Mouse (Mus musculus): ENCODE data around the gene Ccr7. TPM values are rescaled to one million over a fixed set of nuclear protein-coding genes. Genes with fewer than 3 reads are reported as not detected.

Ccr7 gene
- total RNA-seq, 2 experiments from 2014 or later: not detected

- H3K4me3 ChIP-seq: no peak overlapping the region
- peak overlapping the region; percentile 77 for H3K27ac ChIP-seq
- peak in 1 of 2 experiments; percentile 36 for DNase-seq (ENCODE audit: extremely low spot score in 1 of 2, low spot score in 2 of 2)
- TF ChIP-seq CTCF (IDR thresholded peaks at IDR 0.05): peak; percentile 48
- intact Hi-C loops (cut with DNase I): loop anchor here (1.0 to 5.0 kb wide), 3 partner anchors 84 to 197 kb away; partner anchors contain the start of genes Gjd3 and Rara
These were observed 30.8 kb downstream of the Ccr7 start for GRCm38 (mm10) chr11:99123977-99124634.

- H3K27ac ChIP-seq: no peak overlapping the region
- no peak for DNase-seq (ENCODE audit: extremely low spot score in 1 of 2, low spot score in 2 of 2)
- no peak for TF ChIP-seq CTCF (IDR thresholded peaks at IDR 0.05)
- no peak overlapping the region for H3K4me3 ChIP-seq
- intact Hi-C loops (cut with DNase I): loop anchor here (5.0 kb wide), 2 partner anchors 140 to 195 kb away; partner anchors contain the start of genes Gjd3 and Rara
These were observed 32.2 kb downstream of the Ccr7 start for GRCm38 (mm10) chr11:99122703-99123102.

- no peak for TF ChIP-seq CTCF (IDR thresholded peaks at IDR 0.05)
- DNase-seq (ENCODE audit: extremely low spot score in 1 of 2, low spot score in 2 of 2): peak; percentile 47 to 67
- no peak overlapping the region for H3K4me3 ChIP-seq
- intact Hi-C loops (cut with DNase I): loop anchor here (1.0 to 5.0 kb wide), 3 partner anchors 26 to 194 kb away; partner anchors contain the start of genes Gjd3 and Rara
- peak overlapping the region; percentile 86 for H3K27ac ChIP-seq
These were observed 33.7 kb downstream of the Ccr7 start for GRCm38 (mm10) chr11:99121218-99121631.

- Histone ChIP-seq H3K4me3 (no peak overlapping the region), H3K27ac (peak overlapping the region; percentile 86)
- DNase-seq (ENCODE audit: extremely low spot score in 1 of 2, low spot score in 2 of 2): no peak
- intact Hi-C loops (cut with DNase I): loop anchor here (1.0 to 5.0 kb wide), 3 partner anchors 27 to 193 kb away; partner anchors contain the start of genes Gjd3 and Rara
- no peak for TF ChIP-seq CTCF (IDR thresholded peaks at IDR 0.05)
These were observed 34.2 kb downstream of the Ccr7 start for GRCm38 (mm10) chr11:99120524-99121217.

- no peak for TF ChIP-seq CTCF (IDR thresholded peaks at IDR 0.05)
- intact Hi-C loops (cut with DNase I): no loop called here
- DNase-seq (ENCODE audit: extremely low spot score in 1 of 2, low spot score in 2 of 2): no peak
- H3K4me3 ChIP-seq: no peak overlapping the region
- no peak overlapping the region; the same call in 1 of the 2 replicates for H3K27ac ChIP-seq
These were observed 35.9 kb downstream of the Ccr7 start for GRCm38 (mm10) chr11:99118963-99119362.

- no peak for DNase-seq (ENCODE audit: extremely low spot score in 1 of 2, low spot score in 2 of 2)
- intact Hi-C loops (cut with DNase I): no loop called here
- Histone ChIP-seq H3K4me3 (no peak overlapping the region), H3K27ac (no peak overlapping the region)
- peak; percentile 34 for TF ChIP-seq CTCF (IDR thresholded peaks at IDR 0.05)
These were observed 36.5 kb downstream of the Ccr7 start for GRCm38 (mm10) chr11:99118420-99118819.

- intact Hi-C loops (cut with DNase I): no loop called here
- H3K27ac ChIP-seq: no peak overlapping the region
- no peak for DNase-seq (ENCODE audit: extremely low spot score in 1 of 2, low spot score in 2 of 2)
- no peak overlapping the region for H3K4me3 ChIP-seq
- TF ChIP-seq CTCF (IDR thresholded peaks at IDR 0.05): no peak
These were observed 37.0 kb downstream of the Ccr7 start for GRCm38 (mm10) chr11:99117907-99118306.

- DNase-seq (ENCODE audit: extremely low spot score in 1 of 2, low spot score in 2 of 2): no peak
- Histone ChIP-seq H3K27ac (no peak overlapping the region), H3K4me3 (no peak overlapping the region)
- TF ChIP-seq CTCF (IDR thresholded peaks at IDR 0.05): no peak
- intact Hi-C loops (cut with DNase I): no loop called here
These were observed 38.9 kb downstream of the Ccr7 start for GRCm38 (mm10) chr11:99115940-99116339.

- no peak for TF ChIP-seq CTCF (IDR thresholded peaks at IDR 0.05)
- H3K4me3 ChIP-seq: no peak overlapping the region
- H3K27ac ChIP-seq: no peak overlapping the region
- no peak for DNase-seq (ENCODE audit: extremely low spot score in 1 of 2, low spot score in 2 of 2)
- intact Hi-C loops (cut with DNase I): no loop called here
These were observed 41.8 kb downstream of the Ccr7 start for GRCm38 (mm10) chr11:99113111-99113510.

GRCm38 (mm10) chr11:99112700-99113099 is 42.2 kb downstream of the Ccr7 start:
- intact Hi-C loops (cut with DNase I): no loop called here
- DNase-seq (ENCODE audit: extremely low spot score in 1 of 2, low spot score in 2 of 2): no peak
- Histone ChIP-seq H3K27ac (no peak overlapping the region), H3K4me3 (no peak overlapping the region)
- no peak for TF ChIP-seq CTCF (IDR thresholded peaks at IDR 0.05)

- H3K4me3 ChIP-seq: no peak overlapping the region
- intact Hi-C loops (cut with DNase I): no loop called here
- TF ChIP-seq CTCF (IDR thresholded peaks at IDR 0.05): no peak
- H3K27ac ChIP-seq: no peak overlapping the region
- DNase-seq (ENCODE audit: extremely low spot score in 1 of 2, low spot score in 2 of 2): no peak
These were observed 43.2 kb downstream of the Ccr7 start for GRCm38 (mm10) chr11:99111631-99112030.

- Histone ChIP-seq H3K27ac (no peak overlapping the region), H3K4me3 (no peak overlapping the region)
- DNase-seq (ENCODE audit: extremely low spot score in 1 of 2, low spot score in 2 of 2): peak; percentile 64 to 72
- no peak for TF ChIP-seq CTCF (IDR thresholded peaks at IDR 0.05)
- intact Hi-C loops (cut with DNase I): no loop called here
These were observed 43.7 kb downstream of the Ccr7 start for GRCm38 (mm10) chr11:99111155-99111554.

Data from left cerebral cortex, adult 2 months (tissue).